Mouse (Mus musculus): Measurements from ENCODE around the gene Capn6.

Gene Capn6

GRCm38 (mm10) chrX:143827212-143827611 lies at the start of gene Capn6:
Capn6 (minus strand) TSS chrX:143827414.
- no peak for DNase-seq

DNA sequence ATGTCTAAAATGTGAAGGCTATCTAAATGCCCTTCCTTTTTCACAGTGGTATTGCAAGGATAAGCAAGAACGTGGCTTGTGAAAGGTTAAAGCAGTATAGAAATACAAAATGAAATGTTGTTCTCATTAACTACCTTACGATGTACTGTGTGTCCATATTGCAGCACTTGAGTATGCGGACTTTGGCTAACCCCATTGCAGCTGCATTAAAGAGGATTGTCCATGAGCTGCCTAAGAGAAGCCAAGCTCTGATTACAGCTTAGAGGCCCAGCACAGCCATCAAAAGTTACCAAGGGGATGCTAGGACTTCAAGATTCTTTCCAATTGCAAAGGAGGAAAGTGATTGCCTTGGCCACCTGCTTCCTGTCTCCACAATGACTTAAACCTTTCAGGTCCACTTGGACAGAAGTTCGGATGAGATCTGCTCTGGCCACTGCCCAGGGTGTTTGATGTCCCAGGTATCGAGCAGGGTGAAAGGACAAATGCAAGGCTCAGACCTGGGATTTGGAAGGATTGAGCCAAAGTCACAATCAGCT lies 40.0 kb upstream of the Capn6 start:
- DNase-seq: no peak

DNA sequence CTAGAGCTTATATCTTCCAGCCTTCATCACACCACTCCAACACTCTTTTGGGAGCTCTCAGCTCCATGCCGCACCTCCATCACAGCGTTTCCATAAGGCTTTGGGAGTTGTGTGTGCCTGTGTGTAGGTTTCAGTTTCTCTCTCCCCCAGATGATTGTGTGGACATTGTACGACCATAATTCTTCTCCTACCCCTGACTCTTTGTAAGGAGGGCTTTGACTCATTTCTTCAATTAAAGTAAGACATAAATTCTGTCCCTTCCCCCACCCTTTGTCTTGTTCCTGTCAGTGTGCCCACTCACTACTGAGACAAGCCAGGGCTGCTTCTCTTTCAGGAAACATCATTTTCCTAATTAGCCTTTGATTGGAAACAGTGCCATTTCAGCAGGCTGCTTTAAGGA lies 24.1 kb upstream of the Capn6 start:
- DNase-seq: no peak

DNA sequence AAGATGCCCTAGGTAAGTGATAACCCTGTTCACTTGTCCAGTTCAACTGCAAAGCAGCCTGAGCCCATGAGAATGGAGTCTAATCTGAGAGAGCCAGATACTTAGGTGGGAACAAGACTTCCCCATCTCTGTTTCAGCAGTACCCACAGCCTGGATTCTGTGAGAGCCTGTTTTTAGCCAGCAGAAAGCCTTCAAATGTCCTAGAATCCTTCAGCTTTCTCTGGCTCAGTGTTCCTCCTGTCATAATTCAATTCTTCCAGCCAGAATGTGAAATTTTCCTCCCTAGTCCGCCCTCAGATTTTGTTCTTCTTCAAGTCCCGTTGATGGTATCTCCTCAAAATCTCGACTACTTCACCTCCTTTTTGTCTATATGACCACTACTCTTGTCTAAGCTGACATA lies 22.8 kb upstream of the Capn6 start:
- DNase-seq: no peak

- DNase-seq: no peak
Observed at GRCm38 (mm10) chrX:143846637-143847036, 19.4 kb upstream of the Capn6 start.

DNA sequence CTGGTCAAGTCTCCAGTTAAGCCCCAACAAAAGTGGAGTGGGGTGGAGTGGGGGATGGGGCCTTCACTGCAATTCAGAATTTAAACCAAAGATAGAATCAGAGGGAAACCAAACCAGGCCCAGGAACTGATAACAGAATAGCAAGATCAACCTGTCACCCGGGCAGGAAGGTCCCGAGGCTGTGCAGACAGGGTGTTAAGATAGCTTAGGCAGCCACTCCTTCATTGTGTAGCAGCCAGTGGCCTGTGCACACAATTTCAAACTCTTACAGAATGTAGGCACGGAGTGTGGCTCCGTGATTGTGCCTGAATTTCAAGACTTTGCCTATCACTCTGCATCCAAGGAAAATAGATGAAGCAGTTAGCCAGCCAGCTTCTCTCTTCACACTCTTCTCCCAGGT lies 693 bp downstream of the Capn6 start:
- no peak for DNase-seq

GRCm38 (mm10) chrX:143818961-143819360 lies 8.3 kb downstream of the Capn6 start:
- DNase-seq: no peak

- no peak for DNase-seq
Observed at GRCm38 (mm10) chrX:143815948-143816347, 11.3 kb downstream of the Capn6 start.

GRCm38 (mm10) chrX:143762556-143762955 lies 64.7 kb downstream of the Capn6 start:
- DNase-seq: no peak

All from right cerebral cortex, postnatal 25 days (tissue).